Mouse (Mus musculus): ENCODE results near the gene Gm9817. TPM values are rescaled to one million over a fixed set of nuclear protein-coding genes. Genes with fewer than 3 reads are reported as not detected.
A peak's percentile ranks its signal among the peaks of the same experiment; 100 is the strongest.

The Gm9817 gene
- total RNA-seq, 2 experiments from 2014 or later: 0.15 TPM; not detected in 1

- peak; percentile 22 for DNase-seq
These were observed 11.4 kb downstream of the Gm9817 start for GRCm38 (mm10) chr13:45089846-45090245.

GRCm38 (mm10) chr13:45092816-45093215 is 14.3 kb downstream of the Gm9817 start:
- DNase-seq: no peak

- no peak for DNase-seq
These were observed 16.5 kb downstream of the Gm9817 start for GRCm38 (mm10) chr13:45095028-45095427.

GRCm38 (mm10) chr13:45099582-45100229 is 21.2 kb downstream of the Gm9817 start:
- no peak for DNase-seq

- no peak for DNase-seq
These were observed 28.0 kb downstream of the Gm9817 start for GRCm38 (mm10) chr13:45106480-45106879.

GRCm38 (mm10) chr13:45108851-45109390 is 30.4 kb downstream of the Gm9817 start:
- no peak for DNase-seq

- DNase-seq: no peak
These were observed 39.9 kb downstream of the Gm9817 start for GRCm38 (mm10) chr13:45118375-45118774.

GRCm38 (mm10) chr13:45118822-45119221 is 40.3 kb downstream of the Gm9817 start:
- no peak for DNase-seq

Other genes starting within 250 kb of the Gm9817 start
- gene Dtnbp1, start 76.5 kb upstream of the Gm9817 start, total RNA-seq (2021): 10 to 100 TPM; 68.2 to 69.8 TPM